Mouse (Mus musculus) liver, adult 2 months (tissue): Measurements from ENCODE around the gene Olfr548-ps1. TPM values are rescaled to one million over a fixed set of nuclear protein-coding genes. Genes with fewer than 3 reads are reported as not detected.

Experiments used
- DNase-seq: peaks from one replicate; pipeline ENCODE4 v3.0.0-alpha.2; 2011; ENCODE audit warnings: low read depth, low spot score; ENCODE audit errors: extremely low read depth
- H3K27ac ChIP-seq: fragments of 200-500 bp; replicated peaks from 2 replicates; pipeline ENCODE4 v1.5.1; 2012; ENCODE audit warnings: low read depth, mild to moderate bottlenecking, control low read depth, inconsistent platforms, low read length; ENCODE audit not compliant: insufficient read depth
- H3K27me3 ChIP-seq: fragments of 200-500 bp; 2 replicates; pipeline ENCODE4 v1.6.1; 2012; ENCODE audit warnings: mild to moderate bottlenecking, moderate library complexity, low read length, inconsistent platforms; ENCODE audit not compliant: control insufficient read depth, insufficient read depth
- H3K36me3 ChIP-seq: fragments of 200-500 bp; 2 replicates; pipeline ENCODE4 v1.6.1; 2012; ENCODE audit warnings: low read length, inconsistent platforms; ENCODE audit not compliant: control insufficient read depth, insufficient read depth
- H3K4me1 ChIP-seq: fragments of 200-500 bp; 2 replicates; pipeline ENCODE4 v1.6.1; 2011; ENCODE audit warnings: low read length; ENCODE audit not compliant: control insufficient read depth, insufficient read depth
- H3K4me3 ChIP-seq: fragments of 200-500 bp; 2 replicates; pipeline ENCODE4 v1.5.1; 2011; ENCODE audit warnings: low read depth, mild to moderate bottlenecking, control low read depth, low read length, moderate library complexity; ENCODE audit not compliant: insufficient read depth
- H3K79me2 ChIP-seq: fragments of 200-500 bp; 2 replicates; pipeline ENCODE4 v1.6.1; 2012; ENCODE audit warnings: inconsistent platforms, mild to moderate bottlenecking, low read length, moderate library complexity; ENCODE audit not compliant: control insufficient read depth, insufficient read depth
- H3K9ac ChIP-seq: fragments of 200-500 bp; 2 replicates; pipeline ENCODE4 v1.6.1; 2012; ENCODE audit warnings: low read depth, mild to moderate bottlenecking, control low read depth, inconsistent platforms, low read length
- CTCF ChIP-seq: fragments of 200-500 bp; IDR thresholded peaks from 2 replicates; pipeline ENCODE4 v1.5.1; 2011; ENCODE audit warnings: low read depth, low read length, control low read depth
- POLR2A ChIP-seq: fragments of 200-500 bp; IDR thresholded peaks from 2 replicates; pipeline ENCODE4 v1.6.1; 2011; ENCODE audit warnings: low read length, control low read depth; ENCODE audit not compliant: insufficient read depth; ENCODE audit errors: extremely low read depth
- WGBS: fragments of 180-500 bp; shearing (Covaris S2); methylation state at CpG from one replicate; pipeline ENCODE4 v1.1.7; 2018; 5-methylcytosine and 5-hydroxymethylcytosine counted together
- polyA plus RNA-seq: library from polyadenylated mRNA; depleted of rRNA; stranded (reverse); fragments of >200 nt; gene quantifications from 2 replicates; pipeline ENCODE4 v1.2.3, GENCODE M21; 2012
- total RNA-seq: library from RNA; depleted of rRNA; stranded (reverse); fragments of >200 nt; gene quantifications from 2 replicates; pipeline ENCODE4 v1.2.3, GENCODE M21; 2014

Gene Olfr548-ps1
- total and polyA plus RNA-seq, 2 experiments, result not detected

- Histone ChIP-seq H3K27me3 (no peaks in the 10 kb centered on the region), H3K9ac (no peak overlapping the region), H3K36me3 (no peaks in the 10 kb centered on the region), H3K4me1 (no peaks in the 10 kb centered on the region), H3K4me3 (no peak overlapping the region), H3K27ac (no peak overlapping the region), H3K79me2 (no peaks in the 10 kb centered on the region)
- WGBS, result 74% methylated on average over 3 of the region's 3 CpGs
- DNase-seq, result no peak
- TF ChIP-seq POLR2A, result no peak
Observed at GRCm38 (mm10) chr7:102553279-102553678, 12.6 kb downstream of the Olfr548-ps1 start.

DNA sequence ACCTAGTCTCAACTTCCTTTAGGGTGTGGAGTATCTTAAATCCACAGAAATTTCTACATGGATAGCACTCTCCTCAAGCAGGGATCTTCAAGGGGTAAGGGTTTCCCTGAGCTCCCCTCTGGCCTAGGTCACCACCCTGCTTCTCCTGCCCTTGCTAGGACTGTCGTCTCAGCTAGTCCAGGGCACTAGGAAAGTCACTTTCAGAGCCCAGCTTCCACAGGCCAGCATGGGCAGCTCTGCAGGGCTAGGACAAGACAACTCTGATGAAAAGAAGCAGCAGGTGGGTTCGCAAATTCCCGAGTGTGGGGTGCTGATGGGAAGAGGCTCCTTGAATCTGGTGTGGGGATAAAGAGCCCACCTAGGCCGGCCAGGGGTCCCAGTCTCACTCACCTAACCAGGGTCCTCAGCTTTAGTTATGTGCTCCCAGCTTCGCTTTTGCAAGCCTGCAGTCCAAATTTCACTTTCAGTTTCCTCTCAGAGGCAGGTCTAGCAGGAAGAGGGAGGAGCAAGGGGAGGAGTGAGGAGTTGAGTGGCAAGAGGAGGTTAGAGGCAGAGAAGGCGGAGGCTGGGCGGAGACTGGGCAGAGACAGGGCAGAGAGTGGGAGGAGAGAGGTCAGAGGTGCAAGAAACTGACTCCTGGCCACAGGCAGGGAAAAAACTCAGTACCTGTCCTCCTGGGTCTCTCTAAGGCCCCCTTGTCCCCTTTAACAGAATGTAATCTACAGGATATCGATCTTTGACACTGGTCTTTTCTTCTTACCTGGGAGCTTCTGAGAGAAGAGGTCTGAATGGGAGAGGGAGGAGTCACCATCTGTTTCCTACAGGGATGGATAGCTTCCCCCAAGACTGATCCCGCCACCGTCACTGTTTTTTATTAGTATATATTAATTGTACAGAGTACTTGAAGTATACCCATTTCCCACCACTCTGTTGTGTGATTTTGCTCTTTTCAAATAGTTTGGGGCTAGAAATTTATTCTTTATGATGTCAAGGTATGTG is 24.6 kb downstream of the Olfr548-ps1 start, which contains the start of gene Trim21:
TSS of gene Trim21 (minus strand) at position 488 of the 999 bp plus-strand sequence.
- Histone ChIP-seq H3K27ac (peak within 1 kb of the TSS; percentile 64), H3K79me2 (no peaks in the 10 kb centered on the region), H3K4me3 (peak within 1 kb of the TSS; percentile 58), H3K4me1 (peaks cover 4% of the 10 kb centered on the region; the same call in 1 of the 2 replicates), H3K9ac (peak within 1 kb of the TSS; percentile 73), H3K27me3 (no peaks in the 10 kb centered on the region), H3K36me3 (peaks cover 20% of the 10 kb centered on the region)
- no peak for TF ChIP-seq CTCF
- TF ChIP-seq POLR2A, result 0 out of 2 replicates have a peak, but pooled peaks have one; percentile 23
- WGBS, result 11% methylated on average over 10 of the region's 10 CpGs
- DNase-seq, result peak; percentile 96

- H3K4me3 ChIP-seq, result no peak overlapping the region
- 94% methylated on average over 4 of the region's 4 CpGs for WGBS
- peaks cover 11% of the 10 kb centered on the region; the same call in 1 of the 2 replicates for H3K36me3 ChIP-seq
- no peak overlapping the region for H3K27ac ChIP-seq
- H3K79me2 ChIP-seq, result no peaks in the 10 kb centered on the region
- TF ChIP-seq POLR2A (no peak), CTCF (no peak)
- DNase-seq, result no peak
- no peak overlapping the region for H3K9ac ChIP-seq
- peaks cover 4% of the 10 kb centered on the region; the same call in 1 of the 2 replicates for H3K4me1 ChIP-seq
- H3K27me3 ChIP-seq, result no peaks in the 10 kb centered on the region
Observed at GRCm38 (mm10) chr7:102566219-102566618, 25.5 kb downstream of the Olfr548-ps1 start.

GRCm38 (mm10) chr7:102571142-102571541 is 30.4 kb downstream of the Olfr548-ps1 start, which contains the start of gene Olfr550:
Olfr550 (plus strand) TSS chr7:102571442.
- Histone ChIP-seq H3K4me1 (no peaks in the 10 kb centered on the region), H3K27ac (no peak within 1 kb of the TSS), H3K36me3 (no peaks in the 10 kb centered on the region), H3K27me3 (no peaks in the 10 kb centered on the region), H3K4me3 (no peak within 1 kb of the TSS), H3K79me2 (no peaks in the 10 kb centered on the region), H3K9ac (no peak within 1 kb of the TSS)
- DNase-seq, result no peak
- no peak for TF ChIP-seq CTCF
- no peak for TF ChIP-seq POLR2A
- WGBS, result 90% methylated on average over 8 of the region's 8 CpGs

GRCm38 (mm10) chr7:102573174-102573830 is 32.6 kb downstream of the Olfr548-ps1 start:
- no peak overlapping the region for H3K27ac ChIP-seq
- no peak overlapping the region for H3K9ac ChIP-seq
- WGBS, result 91% methylated on average over 3 of the region's 3 CpGs
- H3K79me2 ChIP-seq, result no peaks in the 10 kb centered on the region
- no peak for DNase-seq
- no peak for TF ChIP-seq CTCF
- no peak for TF ChIP-seq POLR2A
- no peaks in the 10 kb centered on the region for H3K4me1 ChIP-seq
- H3K27me3 ChIP-seq, result no peaks in the 10 kb centered on the region
- H3K36me3 ChIP-seq, result no peaks in the 10 kb centered on the region
- H3K4me3 ChIP-seq, result no peak overlapping the region
